ENCODE assay signal across 12 mouse cellular contexts in the genomic region with DNA sequence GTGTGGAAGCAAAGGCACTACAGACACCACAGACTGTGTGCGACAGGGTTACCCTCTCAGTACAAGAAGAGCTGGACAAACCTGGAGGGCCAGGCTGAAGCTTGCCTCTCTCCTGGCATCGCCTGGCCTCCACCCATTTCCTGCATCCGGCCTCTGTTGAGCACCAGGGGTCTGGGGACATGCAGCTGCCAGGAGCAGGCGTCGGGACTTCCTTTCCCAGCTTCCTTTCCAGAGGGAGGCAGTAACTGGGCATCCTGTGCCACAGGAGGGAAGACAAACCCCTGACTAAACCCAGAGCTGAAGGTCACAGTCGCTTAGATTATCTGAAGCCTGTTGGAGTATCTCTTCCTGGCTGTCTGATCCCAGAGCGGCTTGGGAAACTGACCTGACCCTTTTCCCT. TPM values are rescaled to one million over a fixed set of nuclear protein-coding genes. Genes with fewer than 3 reads are reported as not detected.
DNase-seq lines count a peak whose midpoint lies in the region; ATAC-seq and TF ChIP-seq lines count a peak whose summit lies in the region.
"Had no signal": no experiment of that assay in that cellular context is flagged by ENCODE, and none has a peak within 500 bp of the region (broad histone marks: within the 10 kb centered on the region; RNA-seq: fewer than 3 reads in every experiment).

No protein-coding gene starts in this region.

- H3K27ac ChIP-seq in lung, embryonic 14.5 days (ENCODE audit: low read depth): peak overlapping the region; percentile 55
- H3K27ac ChIP-seq: liver, embryonic 14.5 days had no signal

- TF ChIP-seq CTCF in lung, embryonic 14.5 days (IDR thresholded peaks at IDR 0.05; ENCODE audit: low read depth): no peak

- no peak overlapping the region for H3K4me3 ChIP-seq in lung, embryonic 14.5 days (ENCODE audit: low read depth, low read length)
- H3K4me3 ChIP-seq: embryonic facial prominence, embryonic 12.5 days had no signal

- peak; percentile 95 for DNase-seq in heart, adult 11 months
- DNase-seq in heart, postnatal 10 days: no peak
- peak; percentile 30 for DNase-seq in adrenal gland, postnatal 25 days
- peak; percentile 20 to 38 for DNase-seq in kidney, adult 8-10 months
- peak; percentile 46 for DNase-seq in lung, embryonic 14.5 days
- DNase-seq in spleen, postnatal 36 days (ENCODE audit: low spot score in 2 of 2): no peak
- no peak for DNase-seq in spleen, adult 18-20 months
- DNase-seq: cerebellum, adult 9-10 months had no signal

- 65% methylated on average over 7 of the region's 7 CpGs for WGBS in lung, embryonic 14.5 days

- H3K4me2 ChIP-seq in lung, embryonic 14.5 days: no peak overlapping the region
- H3K4me2 ChIP-seq: embryonic facial prominence, embryonic 12.5 days had no signal

- H3K27me3 ChIP-seq in lung, embryonic 14.5 days (ENCODE audit: insufficient read depth, low read length): no peaks in the 10 kb centered on the region
- H3K27me3 ChIP-seq: embryonic facial prominence, embryonic 12.5 days had no signal

- H3K9ac ChIP-seq in lung, embryonic 14.5 days: no peak overlapping the region
- H3K9ac ChIP-seq: embryonic facial prominence, embryonic 12.5 days; liver, embryonic 14.5 days had no signal

- H3K36me3 ChIP-seq in lung, embryonic 14.5 days (ENCODE audit: insufficient read depth): no peaks in the 10 kb centered on the region
- H3K36me3 ChIP-seq: embryonic facial prominence, embryonic 12.5 days had no signal

- peaks cover 4% of the 10 kb centered on the region; the same call in 1 of the 2 replicates for H3K4me1 ChIP-seq in lung, embryonic 14.5 days (ENCODE audit: insufficient read depth)
- H3K4me1 ChIP-seq: embryonic facial prominence, embryonic 12.5 days had no signal

- ATAC-seq in lung, embryonic 14.5 days (ENCODE audit: insufficient read depth): no peak
- no peak for ATAC-seq in activated CD4-positive, CD25-positive, alpha-beta regulatory T cell, adult 4 months
- ATAC-seq: forebrain, embryonic 16.5 days had no signal

- H3K9me3 ChIP-seq in lung, embryonic 14.5 days (ENCODE audit: low read depth, low read length): no peaks in the 10 kb centered on the region
- H3K9me3 ChIP-seq: embryonic facial prominence, embryonic 12.5 days had no signal

- intact Hi-C loops in heart, postnatal 10 days (cut with DNase I): no loop called here

RNA-seq across cellular contexts. Expression of a gene that starts 15.8 kb away (rescaled TPM):
- 10 to 100 TPM; 17.8 to 18.8 TPM for total RNA-seq in heart, postnatal 10 days (2021)
- 9.3 and 10.6 TPM in 2 replicates for total RNA-seq in adrenal gland, postnatal 25 days (2021)
- 2.7 and 2.9 TPM in 2 replicates for polyA plus RNA-seq in lung, embryonic 14.5 days (2014; fragmentation: Nextera tagmentation; extraction: Ambion mirVana)
- under 1 TPM in 1 of 2 experiments, not detected in 1; 0.16 TPM for polyA plus RNA-seq in activated CD4-positive, CD25-positive, alpha-beta regulatory T cell, adult 4 months (2017; shearing (Covaris generic))

RNA-seq across cellular contexts. Expression of a gene that starts 20.1 kb away (rescaled TPM):
- total RNA-seq in heart, postnatal 10 days (2021): 1 to 10 TPM; 2.3 to 3.1 TPM
- 9.5 and 10.2 TPM in 2 replicates for total RNA-seq in adrenal gland, postnatal 25 days (2021)
- polyA plus RNA-seq in lung, embryonic 14.5 days (2014; fragmentation: Nextera tagmentation; extraction: Ambion mirVana): 1.4 and 1.9 TPM in 2 replicates
- under 1 TPM; 0.37 to 0.40 TPM for polyA plus RNA-seq in activated CD4-positive, CD25-positive, alpha-beta regulatory T cell, adult 4 months (2017; shearing (Covaris generic))

RNA-seq across cellular contexts. Expression of a gene that starts 49.7 kb away (rescaled TPM):
- under 1 TPM; 0.17 to 0.31 TPM for total RNA-seq in heart, postnatal 10 days (2021)
- total RNA-seq in adrenal gland, postnatal 25 days (2021): 0.43 and 0.85 TPM in 2 replicates
- 1.1 and 1.2 TPM in 2 replicates for polyA plus RNA-seq in lung, embryonic 14.5 days (2014; fragmentation: Nextera tagmentation; extraction: Ambion mirVana)
- 1 to 10 TPM; 1.1 TPM for polyA plus RNA-seq in activated CD4-positive, CD25-positive, alpha-beta regulatory T cell, adult 4 months (2017; shearing (Covaris generic))

RNA-seq across cellular contexts. Expression of a gene that starts 57.6 kb away (rescaled TPM):
- total RNA-seq in heart, postnatal 10 days (2021): 10 to 100 TPM; 68.4 to 70.6 TPM
- total RNA-seq in adrenal gland, postnatal 25 days (2021): 71.2 and 78.8 TPM in 2 replicates
- polyA plus RNA-seq in lung, embryonic 14.5 days (2014; fragmentation: Nextera tagmentation; extraction: Ambion mirVana): 132 and 136 TPM in 2 replicates
- polyA plus RNA-seq in activated CD4-positive, CD25-positive, alpha-beta regulatory T cell, adult 4 months (2017; shearing (Covaris generic)): 100 to 1,000 TPM; 120 to 136 TPM

RNA-seq across cellular contexts. Expression of a gene that starts 57.9 kb away (rescaled TPM):
- total RNA-seq in heart, postnatal 10 days (2021): 100 to 1,000 TPM; 406 to 408 TPM
- total RNA-seq in adrenal gland, postnatal 25 days (2021): 390 and 397 TPM in 2 replicates
- 935 and 1,086 TPM in 2 replicates for polyA plus RNA-seq in lung, embryonic 14.5 days (2014; fragmentation: Nextera tagmentation; extraction: Ambion mirVana)
- polyA plus RNA-seq in activated CD4-positive, CD25-positive, alpha-beta regulatory T cell, adult 4 months (2017; shearing (Covaris generic)): 1,000 to 10,000 TPM; 1,939 to 1,985 TPM

Comparison
In these comparisons a context has a peak if more than half of its experiments do, and no peak if none do; other contexts are left out.
1. DNase-seq: peak in heart, adult 11 months (single experiment), adrenal gland, postnatal 25 days (single experiment), kidney, adult 8-10 months (2 of 2) and lung, embryonic 14.5 days (single experiment); none in heart, postnatal 10 days (0 of 2), spleen, postnatal 36 days (0 of 2) and spleen, adult 18-20 months (0 of 2).